Mouse (Mus musculus) left cerebral cortex, postnatal 10 days (tissue): ENCODE measurements around the gene Usp40. TPM values are rescaled to one million over a fixed set of nuclear protein-coding genes. Genes with fewer than 3 reads are reported as not detected.
A peak's percentile ranks its signal among the peaks of the same experiment; 100 is the strongest.

ENCODE experiments used
- DNase-seq, 2 experiments: peaks; one replicate each; pipeline ENCODE4 v3.0.0; 2021 to 2022; ENCODE audit warnings: low spot score in 2 of 2, mixed read lengths in 1 of 2; ENCODE audit errors: extremely low spot score in 1 of 2
- intact Hi-C: fragments of 180-260 bp; cut with DNase I; formaldehyde crosslinking; loops from one replicate; pipeline ENCODE4 v1.15.1; 2025
- microRNA-seq: library from miRNA; unstranded; fragments of <30 nt; microRNA quantifications from one replicate; pipeline ENCODE4 v1.2.0, GENCODE M21; 2022
- total RNA-seq, 2 experiments: library from RNA; stranded (reverse); gene quantifications; 2 replicates each; pipeline ENCODE4 v1.2.3; 2021

Usp40 gene
- total RNA-seq, 2 experiments from 2014 or later, result 21.1 to 21.9 TPM

DNA sequence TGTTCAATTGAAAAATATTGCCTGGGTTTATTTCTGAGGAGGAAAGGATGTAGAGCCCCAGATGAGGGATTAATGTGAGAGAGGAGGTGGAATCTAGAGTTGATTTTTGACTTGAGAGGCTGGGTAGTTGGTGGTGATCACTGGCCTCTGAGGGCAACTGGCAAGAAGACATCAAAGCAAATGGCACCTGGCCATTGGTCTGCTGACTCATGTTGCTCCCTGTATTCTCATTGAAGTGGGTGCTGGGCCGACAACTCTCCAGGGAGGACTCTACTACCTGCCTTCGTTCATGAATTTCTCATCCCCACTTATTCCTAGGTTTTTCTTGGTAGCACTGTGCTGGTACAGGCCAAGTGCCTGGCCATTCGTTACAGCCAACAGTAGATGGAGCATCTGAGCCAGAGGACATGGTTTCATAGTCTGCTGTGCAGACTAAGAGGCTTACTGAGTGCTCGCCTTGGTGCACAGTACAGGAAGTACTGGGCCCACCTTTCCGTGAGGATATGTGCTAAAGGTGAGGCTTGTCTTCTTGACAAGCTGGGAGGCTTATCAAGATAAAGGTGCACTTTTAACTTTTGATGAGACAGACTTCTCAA, 101.9 kb downstream of the Usp40 start:
- intact Hi-C loops, result no loop called here
- DNase-seq, result no peak

DNA sequence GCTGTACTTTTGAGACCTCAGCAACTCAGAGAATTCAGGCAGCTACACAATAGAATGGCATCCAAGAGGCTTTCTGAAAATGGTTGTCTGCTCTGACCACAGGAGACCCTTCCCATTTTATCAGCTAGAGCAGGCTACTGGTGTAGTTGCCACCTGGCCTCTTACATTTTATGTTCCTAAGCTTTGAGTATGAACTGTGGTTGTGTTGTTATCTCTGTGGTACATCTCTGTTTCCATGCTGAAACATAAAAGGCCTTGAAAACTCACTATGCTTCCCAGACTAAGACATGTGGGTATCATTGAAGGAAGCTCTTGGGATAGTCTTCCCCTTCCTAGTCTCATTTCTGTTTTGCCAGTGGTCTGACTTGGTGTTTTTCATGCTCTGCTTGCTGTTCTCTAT, 106.2 kb downstream of the Usp40 start:
- DNase-seq, result no peak
- intact Hi-C loops, result no loop called here

DNA sequence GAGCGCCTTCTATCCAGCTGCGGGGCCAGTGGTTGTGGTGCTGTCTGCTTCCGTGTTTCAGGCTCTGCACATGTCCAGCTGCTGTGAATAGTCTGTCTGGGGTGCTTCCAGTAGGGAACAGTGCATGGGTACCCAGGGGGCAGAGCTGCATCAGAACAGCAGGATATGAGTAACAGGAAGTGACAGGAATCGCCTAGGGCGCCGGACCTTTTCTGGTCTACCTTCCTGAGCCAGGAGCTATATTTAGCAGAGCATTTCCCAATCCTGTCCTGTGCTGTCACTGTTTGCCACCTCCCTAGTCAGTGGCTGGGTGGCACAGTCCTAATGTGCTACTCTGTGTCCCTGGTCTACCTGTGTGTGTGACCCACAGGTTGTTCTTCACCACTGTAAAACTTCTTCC, 107.4 kb downstream of the Usp40 start:
- intact Hi-C loops, result no loop called here
- DNase-seq, result peak in 1 of 2 experiments; percentile 49

DNA sequence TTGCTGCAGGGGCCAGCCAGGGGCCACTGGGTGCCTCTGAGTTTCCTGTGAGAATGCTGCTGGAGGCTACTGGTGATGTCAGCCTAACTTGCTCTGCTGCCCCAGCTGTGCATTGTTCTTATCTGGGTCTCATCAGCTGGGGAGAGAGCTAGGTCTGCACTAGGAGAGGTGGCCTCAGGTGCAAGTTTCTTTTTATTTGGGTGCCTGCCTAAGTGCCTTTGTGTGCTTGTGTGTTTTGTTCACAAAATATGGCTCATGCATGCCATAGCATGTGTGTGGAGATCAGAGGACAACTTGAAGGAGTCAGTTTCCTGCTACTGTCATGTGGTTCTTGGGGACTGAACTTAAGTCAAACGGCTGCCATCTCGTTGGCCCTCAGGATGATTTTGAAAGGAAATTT, 108.7 kb downstream of the Usp40 start:
- no peak for DNase-seq
- intact Hi-C loops, result no loop called here

DNA sequence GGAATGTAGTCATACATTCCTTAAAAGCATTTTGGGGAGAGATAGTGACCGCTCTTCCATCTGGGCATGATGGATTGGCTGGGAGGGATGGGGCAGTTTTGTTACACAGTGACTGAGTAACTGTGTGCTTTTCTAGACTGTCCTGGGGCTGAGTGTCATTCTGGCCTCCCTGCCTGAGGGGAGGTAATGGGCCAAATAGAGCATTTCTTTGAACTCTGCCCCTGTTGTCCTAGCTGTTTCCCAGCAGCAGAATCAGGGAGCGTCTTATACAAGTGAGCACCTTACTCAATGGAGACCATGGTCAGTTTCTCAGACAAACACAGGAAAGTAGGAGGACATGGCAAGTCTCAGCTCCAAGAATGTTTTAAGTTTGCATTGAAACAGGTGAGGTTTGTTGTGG, 111.4 kb downstream of the Usp40 start:
- intact Hi-C loops, result no loop called here
- no peak for DNase-seq

Small RNA genes within 50 kb of the gene (microRNA-seq; reads per million reads assigned to microRNA genes)
- gene Gm25198, result not detected

Other genes starting within 250 kb of the Usp40 start
- gene Sag, start 204.9 kb downstream of the Usp40 start, total RNA-seq, result 1 to 10 TPM; 1.5 to 1.9 TPM
- gene Dgkd, start 155.3 kb downstream of the Usp40 start, total RNA-seq, result 100 to 1,000 TPM; 140 to 160 TPM
- not detected for gene Ugt1a10, start 46.8 kb upstream of the Usp40 start, total RNA-seq
- gene Ugt1a9, start 62.2 kb upstream of the Usp40 start, total RNA-seq, result not detected
- gene Ugt1a8, start 79.3 kb upstream of the Usp40 start, total RNA-seq, result not detected
- under 1 TPM; 0.71 to 0.97 TPM for gene Ugt1a7c, start 86.5 kb upstream of the Usp40 start, total RNA-seq
- gene Ugt1a6b, start 94.7 kb upstream of the Usp40 start, total RNA-seq, result under 1 TPM in 1 of 2 experiments, not detected in 1; 0.24 TPM
- gene Ugt1a6a, start 126.3 kb upstream of the Usp40 start, total RNA-seq, result under 1 TPM in 1 of 2 experiments, not detected in 1; 0.32 TPM
- not detected for gene Ugt1a5, start 157.5 kb upstream of the Usp40 start, total RNA-seq
- under 1 TPM in 1 of 2 experiments, not detected in 1; 0.17 TPM for gene Ugt1a2, start 192.1 kb upstream of the Usp40 start, total RNA-seq
- 1 to 10 TPM; 3.9 to 5.0 TPM for gene Dnajb3, start 197.2 kb upstream of the Usp40 start, total RNA-seq
- not detected for gene Ugt1a1, start 203.4 kb upstream of the Usp40 start, total RNA-seq
- gene Mroh2a, start 218.4 kb upstream of the Usp40 start, total RNA-seq, result under 1 TPM; 0.06 to 0.20 TPM